Mouse (Mus musculus): ENCODE data around the gene Nav2. TPM values are rescaled to one million over a fixed set of nuclear protein-coding genes. Genes with fewer than 3 reads are reported as not detected.

The Nav2 gene
- total and polyA plus RNA-seq, 3 experiments = under 0.01 TPM; not detected in 2

DNA sequence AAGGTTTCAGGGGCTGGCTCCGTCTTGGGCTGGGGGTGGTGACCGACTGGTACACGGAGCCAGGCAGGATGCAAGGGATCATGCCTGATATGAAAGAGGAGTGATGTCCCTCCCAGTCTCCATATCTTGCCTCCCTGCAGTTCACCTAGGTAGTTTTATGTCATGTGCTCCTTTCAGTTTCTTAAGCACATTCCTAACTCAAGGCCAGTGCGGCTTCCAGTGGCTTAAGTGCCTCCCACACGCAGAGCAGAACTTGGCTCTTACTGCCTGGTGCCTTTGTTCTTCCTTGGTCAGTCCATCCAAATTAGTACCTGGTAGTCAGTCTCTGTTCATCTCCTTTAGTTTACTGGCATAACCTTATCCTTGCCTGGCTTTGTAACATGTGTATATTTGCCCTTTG, 371.9 kb downstream of the Nav2 start:
- dilution Hi-C loops (cut with MboI; ENCODE audit: extremely low pct_ligation_motif_present, extremely low pct_unique_long_range_greater_than_20kb, low sequenced_read_pairs) = no loop called here

DNA sequence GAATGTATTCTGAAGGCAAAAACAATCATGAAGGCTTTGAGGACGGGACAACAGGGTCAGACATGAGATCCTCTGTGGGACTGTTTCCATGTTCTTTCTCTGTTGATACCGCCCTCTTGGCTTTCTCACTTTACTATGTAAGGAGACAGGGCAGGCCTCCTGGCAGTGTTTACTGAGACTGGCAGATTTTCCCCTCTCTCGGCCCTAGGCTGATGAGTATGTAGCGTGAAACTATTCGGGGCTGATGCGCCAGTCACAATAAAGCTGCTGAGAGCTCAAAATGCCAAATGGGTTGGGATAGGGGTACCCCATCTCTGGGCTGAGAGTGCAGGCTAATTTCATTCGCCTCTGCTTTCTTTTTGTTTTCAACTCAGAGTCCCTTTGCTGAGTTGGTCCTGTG, 373.9 kb downstream of the Nav2 start:
- Histone ChIP-seq H3K79me2 (replicated peaks; ENCODE audit: control insufficient read depth, extremely low read depth, insufficient read depth, poor library complexity, severe bottlenecking) (no peaks in the 10 kb centered on the region), H3K4me3 (replicated peaks in 1 of 3; ENCODE audit: low read depth in 2 of 3, low read length in 2 of 3, poor library complexity in 1 of 3) (no peak overlapping the region), H3K9me3 (replicated peaks; ENCODE audit: low read length) (no peaks in the 10 kb centered on the region), H3K36me3 (replicated peaks in 1 of 2; ENCODE audit: control insufficient read depth in 1 of 2, insufficient read depth in 1 of 2, low read length in 1 of 2) (no peaks in the 10 kb centered on the region), H3K4me2 (ENCODE audit: insufficient read depth, low read depth, poor library complexity, severe bottlenecking) (no peak overlapping the region), H3K9ac (ENCODE audit: insufficient read depth, low read depth) (no peak overlapping the region), H3K27me3 (replicated peaks) (peaks cover 56% of the 10 kb centered on the region), H3K27ac (ENCODE audit: insufficient read depth, low read depth) (no peak overlapping the region), H3K4me1 (ENCODE audit: control insufficient read depth in 1 of 2, insufficient read depth in 2 of 2) (no peaks in the 10 kb centered on the region)
- TF ChIP-seq TBP (conservative IDR thresholded peaks at IDR 0.05; ENCODE audit: low read depth, low read length) (no peak), MYC (IDR thresholded peaks at IDR 0.05; ENCODE audit: low read depth, low read length) (no peak), MAFK (IDR thresholded peaks at IDR 0.05; ENCODE audit: insufficient replicate concordance, low read length) (no peak), NELFE (IDR thresholded peaks at IDR 0.05; ENCODE audit: low read depth, low read length) (no peak), JUND (conservative IDR thresholded peaks at IDR 0.05; ENCODE audit: low read depth, low read length) (no peak), BHLHE40 (IDR thresholded peaks at IDR 0.05; ENCODE audit: low read depth, low read length) (no peak), KAT2A (IDR thresholded peaks at IDR 0.05; ENCODE audit: insufficient replicate concordance, low read length) (no peak), SIN3A (IDR thresholded peaks at IDR 0.05; ENCODE audit: low read length) (no peak), HCFC1 (IDR thresholded peaks at IDR 0.05; ENCODE audit: low read depth, low read length) (no peak), CHD1 (IDR thresholded peaks at IDR 0.05; ENCODE audit: low read depth, low read length) (no peak), POLR2AphosphoS2 (IDR thresholded peaks at IDR 0.05; ENCODE audit: low read depth, low read length) (no peak), ZC3H11A (IDR thresholded peaks at IDR 0.05; ENCODE audit: low read depth, low read length) (no peak)
- in situ Hi-C loops (cut with MboI; ENCODE audit: low pct_ligation_motif_present, low pct_unique_long_range_greater_than_20kb, low sequenced_read_pairs) = no loop called here
- dilution Hi-C loops (cut with MboI; ENCODE audit: extremely low pct_ligation_motif_present, extremely low pct_unique_long_range_greater_than_20kb, low sequenced_read_pairs) = no loop called here
- DNase-seq (ENCODE audit: extremely low read depth) = no peak

More for the DNA sequence above, 371.9 kb downstream of the Nav2 start:
- no peak for DNase-seq (ENCODE audit: extremely low read depth)
- Histone ChIP-seq H3K9me3 (replicated peaks; ENCODE audit: low read length) (no peaks in the 10 kb centered on the region), H3K9ac (ENCODE audit: insufficient read depth, low read depth) (no peak overlapping the region), H3K36me3 (replicated peaks in 1 of 2; ENCODE audit: control insufficient read depth in 1 of 2, insufficient read depth in 1 of 2, low read length in 1 of 2) (no peaks in the 10 kb centered on the region), H3K4me2 (ENCODE audit: insufficient read depth, low read depth, poor library complexity, severe bottlenecking) (no peak overlapping the region), H3K27ac (ENCODE audit: insufficient read depth, low read depth) (no peak overlapping the region), H3K4me1 (ENCODE audit: control insufficient read depth in 1 of 2, insufficient read depth in 2 of 2) (no peaks in the 10 kb centered on the region), H3K79me2 (replicated peaks; ENCODE audit: control insufficient read depth, extremely low read depth, insufficient read depth, poor library complexity, severe bottlenecking) (no peaks in the 10 kb centered on the region), H3K4me3 (replicated peaks in 1 of 3; ENCODE audit: low read depth in 2 of 3, low read length in 2 of 3, poor library complexity in 1 of 3) (no peak overlapping the region), H3K27me3 (replicated peaks) (peaks cover 47% of the 10 kb centered on the region)
- TF ChIP-seq MYC (IDR thresholded peaks at IDR 0.05; ENCODE audit: low read depth, low read length) (no peak), NELFE (IDR thresholded peaks at IDR 0.05; ENCODE audit: low read depth, low read length) (no peak), CTCF (conservative IDR thresholded peaks at IDR 0.05 in 1 of 2, IDR thresholded peaks at IDR 0.05 in 1 of 2; ENCODE audit: low read depth in 2 of 2, low read length in 2 of 2) (no peak), RCOR1 (conservative IDR thresholded peaks at IDR 0.05; ENCODE audit: low read depth, low read length) (no peak), CHD2 (IDR thresholded peaks at IDR 0.05; ENCODE audit: low read length) (no peak), CHD1 (IDR thresholded peaks at IDR 0.05; ENCODE audit: low read depth, low read length) (no peak), GABPA (IDR thresholded peaks at IDR 0.05; ENCODE audit: insufficient replicate concordance, low read depth, low read length) (no peak), EP300 (IDR thresholded peaks at IDR 0.05; ENCODE audit: low read length) (no peak), USF1 (IDR thresholded peaks at IDR 0.05; ENCODE audit: low read depth, low read length) (no peak), ZNF384 (IDR thresholded peaks at IDR 0.05; ENCODE audit: low read depth, low read length) (no peak), ZMIZ1 (IDR thresholded peaks at IDR 0.05; ENCODE audit: low read depth, low read length) (no peak), MAZ (IDR thresholded peaks at IDR 0.05; ENCODE audit: low read depth, low read length) (no peak), POLR2AphosphoS2 (IDR thresholded peaks at IDR 0.05; ENCODE audit: low read depth, low read length) (no peak), IRF4 (IDR thresholded peaks at IDR 0.05; ENCODE audit: low read depth, low read length) (no peak), ZKSCAN1 (IDR thresholded peaks at IDR 0.05; ENCODE audit: borderline replicate concordance, low read depth, low read length) (no peak), E2F4 (IDR thresholded peaks at IDR 0.05; ENCODE audit: insufficient replicate concordance, low read depth, low read length) (no peak), SMC3 (IDR thresholded peaks at IDR 0.05; ENCODE audit: low read depth, low read length) (no peak), JUND (conservative IDR thresholded peaks at IDR 0.05; ENCODE audit: low read depth, low read length) (no peak), KAT2A (IDR thresholded peaks at IDR 0.05; ENCODE audit: insufficient replicate concordance, low read length) (no peak)
- in situ Hi-C loops (cut with MboI; ENCODE audit: low pct_ligation_motif_present, low pct_unique_long_range_greater_than_20kb, low sequenced_read_pairs) = no loop called here
